Mouse (Mus musculus) CH12F3 (cell line): ENCODE measurements around the gene Atp2a3.

Experiments used
- in situ Hi-C: fragments of 300-500 bp; cut with MboI; formaldehyde crosslinking; loops from 2 replicates; pipeline ENCODE4 v1.14.3; 2020; ENCODE audit warnings: low sequenced_read_pairs

Atp2a3 gene

GRCm38 (mm10) chr11:73026961-73027360 lies 66.0 kb downstream of the Atp2a3 start:
- in situ Hi-C loops, result no loop called here

- in situ Hi-C loops, result no loop called here
Observed at GRCm38 (mm10) chr11:73030821-73031498, 70.0 kb downstream of the Atp2a3 start.

- in situ Hi-C loops, result no loop called here
Observed at GRCm38 (mm10) chr11:73031536-73031935, 70.6 kb downstream of the Atp2a3 start.

- in situ Hi-C loops, result no loop called here
Observed at GRCm38 (mm10) chr11:73036077-73036476, 75.1 kb downstream of the Atp2a3 start.

GRCm38 (mm10) chr11:73036889-73037288 lies 75.9 kb downstream of the Atp2a3 start:
- in situ Hi-C loops, result no loop called here

- in situ Hi-C loops, result no loop called here
Observed at GRCm38 (mm10) chr11:73037691-73038090, 76.7 kb downstream of the Atp2a3 start.

- in situ Hi-C loops, result no loop called here
Observed at GRCm38 (mm10) chr11:73039102-73039799, 78.3 kb downstream of the Atp2a3 start.
